In the genomic region with DNA sequence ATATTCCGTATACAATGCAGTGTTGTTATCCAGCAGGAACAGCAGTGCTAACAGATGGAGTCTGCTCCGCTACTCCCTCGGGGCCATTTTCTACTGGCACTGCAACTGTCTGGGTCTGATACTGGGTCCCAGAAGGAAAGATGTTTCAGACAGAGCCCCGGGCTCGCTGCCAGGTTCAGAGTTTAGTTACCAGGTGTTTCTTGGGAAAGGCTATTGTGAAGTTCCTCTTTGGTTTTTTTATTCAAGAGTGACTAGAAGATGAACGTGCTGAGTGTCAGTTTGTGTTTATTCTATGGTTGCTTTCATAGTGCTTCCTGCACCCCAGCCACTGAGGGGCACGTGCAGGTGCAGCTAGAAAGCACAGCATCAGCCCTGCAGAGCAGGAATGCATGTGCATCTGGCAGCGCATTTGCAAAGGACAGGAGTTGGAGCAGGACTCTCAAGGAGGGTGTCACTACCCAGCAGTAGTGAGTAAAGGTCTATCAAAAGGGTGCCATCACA, we compare ENCODE assay signal across 9 mouse cellular contexts. TPM values are rescaled to one million over a fixed set of nuclear protein-coding genes. Genes with fewer than 3 reads are reported as not detected.
DNase-seq lines count a peak whose midpoint lies in the region; ATAC-seq and TF ChIP-seq lines count a peak whose summit lies in the region.
"Had no signal": no experiment of that assay in that cellular context is flagged by ENCODE, and none has a peak within 500 bp of the region (broad histone marks: within the 10 kb centered on the region; RNA-seq: fewer than 3 reads in every experiment).

No protein-coding gene starts in this region.

- WGBS in forebrain, embryonic 11.5 days = 72% methylated on average over 8 of the region's 8 CpGs
- WGBS in forebrain, embryonic 10.5 days = 72% methylated on average over 8 of the region's 8 CpGs
- WGBS in midbrain, postnatal 0 days = 55% methylated on average over 8 of the region's 8 CpGs
- 59% methylated on average over 8 of the region's 8 CpGs for WGBS in midbrain, embryonic 16.5 days

- no peak overlapping the region for H3K4me2 ChIP-seq in forebrain, embryonic 11.5 days (ENCODE audit: low read depth, low read length, severe bottlenecking)
- H3K4me2 ChIP-seq in midbrain, postnatal 0 days (ENCODE audit: low read depth, low read length, poor library complexity, severe bottlenecking) = no peak overlapping the region
- no peak overlapping the region for H3K4me2 ChIP-seq in midbrain, embryonic 16.5 days (ENCODE audit: low read length)
- H3K4me2 ChIP-seq: lung, embryonic 14.5 days had no signal

- DNase-seq in forebrain, embryonic 11.5 days (ENCODE audit: low spot score) = peak; percentile 48
- DNase-seq in forebrain, embryonic 10.5 days (ENCODE audit: extremely low spot score, low spot score) = no peak
- peak; percentile 62 for DNase-seq in midbrain, postnatal 0 days (ENCODE audit: low spot score)
- peak; percentile 49 for DNase-seq in heart, postnatal 4 days
- peak; percentile 64 to 83 for DNase-seq in thymus, postnatal 36 days
- DNase-seq in adrenal gland, postnatal 25 days = no peak
- DNase-seq: lung, embryonic 14.5 days had no signal

- no peaks in the 10 kb centered on the region for H3K27me3 ChIP-seq in forebrain, embryonic 11.5 days (ENCODE audit: control insufficient read depth, insufficient read depth, low read length)
- peaks cover 10% of the 10 kb centered on the region for H3K27me3 ChIP-seq in forebrain, embryonic 10.5 days (ENCODE audit: poor library complexity, severe bottlenecking)
- H3K27me3 ChIP-seq in midbrain, postnatal 0 days (ENCODE audit: insufficient read depth, low read length) = no peaks in the 10 kb centered on the region
- no peaks in the 10 kb centered on the region for H3K27me3 ChIP-seq in midbrain, embryonic 16.5 days (ENCODE audit: control insufficient read depth, insufficient read depth, low read depth, low read length)

- no peak overlapping the region for H3K4me3 ChIP-seq in forebrain, embryonic 11.5 days (ENCODE audit: low read depth, low read length)
- no peak overlapping the region for H3K4me3 ChIP-seq in forebrain, embryonic 10.5 days
- no peak overlapping the region for H3K4me3 ChIP-seq in midbrain, postnatal 0 days (ENCODE audit: low read depth, low read length)
- H3K4me3 ChIP-seq in midbrain, embryonic 16.5 days (ENCODE audit: low read depth, low read length) = no peak overlapping the region

- no peaks in the 10 kb centered on the region for H3K9me3 ChIP-seq in forebrain, embryonic 11.5 days (ENCODE audit: control insufficient read depth, low read length)
- no peaks in the 10 kb centered on the region for H3K9me3 ChIP-seq in forebrain, embryonic 10.5 days
- no peaks in the 10 kb centered on the region for H3K9me3 ChIP-seq in midbrain, postnatal 0 days (ENCODE audit: low read length)
- H3K9me3 ChIP-seq in midbrain, embryonic 16.5 days (replicated peaks; ENCODE audit: control insufficient read depth, low read length, poor library complexity, severe bottlenecking) = no peaks in the 10 kb centered on the region

- H3K9ac ChIP-seq in forebrain, embryonic 11.5 days (ENCODE audit: low read length) = no peak overlapping the region
- no peak overlapping the region for H3K9ac ChIP-seq in midbrain, postnatal 0 days (replicated peaks; ENCODE audit: low read length, poor library complexity, severe bottlenecking)
- H3K9ac ChIP-seq in midbrain, embryonic 16.5 days (ENCODE audit: low read depth, low read length) = no peak overlapping the region
- H3K9ac ChIP-seq: lung, embryonic 14.5 days had no signal

- H3K4me1 ChIP-seq in forebrain, embryonic 11.5 days (replicated peaks; ENCODE audit: control insufficient read depth, insufficient read depth, low read length) = no peaks in the 10 kb centered on the region
- H3K4me1 ChIP-seq in forebrain, embryonic 10.5 days = peaks cover 27% of the 10 kb centered on the region
- no peaks in the 10 kb centered on the region for H3K4me1 ChIP-seq in midbrain, postnatal 0 days (ENCODE audit: insufficient read depth, low read length)
- H3K4me1 ChIP-seq in midbrain, embryonic 16.5 days (ENCODE audit: control insufficient read depth, insufficient read depth, low read length) = no peaks in the 10 kb centered on the region

- H3K36me3 ChIP-seq in forebrain, embryonic 11.5 days (ENCODE audit: control insufficient read depth, insufficient read depth, low read length) = no peaks in the 10 kb centered on the region
- no peaks in the 10 kb centered on the region for H3K36me3 ChIP-seq in forebrain, embryonic 10.5 days (replicated peaks)
- H3K36me3 ChIP-seq in midbrain, postnatal 0 days (ENCODE audit: insufficient read depth, low read length) = 0 out of 2 replicates have a peak, but pooled peaks cover 2% of the 10 kb centered on the region
- H3K36me3 ChIP-seq in midbrain, embryonic 16.5 days (ENCODE audit: control insufficient read depth, insufficient read depth, low read length) = no peaks in the 10 kb centered on the region

- H3K27ac ChIP-seq in forebrain, embryonic 11.5 days (ENCODE audit: low read depth, low read length) = no peak overlapping the region
- H3K27ac ChIP-seq in forebrain, embryonic 10.5 days = no peak overlapping the region
- no peak overlapping the region for H3K27ac ChIP-seq in midbrain, postnatal 0 days (ENCODE audit: low read depth, low read length)
- H3K27ac ChIP-seq in midbrain, embryonic 16.5 days (ENCODE audit: low read length) = no peak overlapping the region

- TF ChIP-seq CTCF in midbrain, postnatal 0 days (IDR thresholded peaks at IDR 0.05) = no peak

- no peak for ATAC-seq in forebrain, embryonic 11.5 days (replicated peaks; ENCODE audit: low FRiP score)
- no peak for ATAC-seq in midbrain, postnatal 0 days (ENCODE audit: low FRiP score)
- ATAC-seq in midbrain, embryonic 16.5 days = no peak
- no peak for ATAC-seq in activated CD4-positive, CD25-positive, alpha-beta regulatory T cell, adult 4 months

RNA-seq across cellular contexts. Expression of a gene that starts 47.5 kb away (rescaled TPM):
- polyA plus RNA-seq in forebrain, embryonic 11.5 days (2014; fragmentation: Nextera tagmentation; extraction: Ambion mirVana) = 7.0 and 9.7 TPM in 2 replicates
- 8.9 and 10.5 TPM in 2 replicates for polyA plus RNA-seq in forebrain, embryonic 10.5 days (2016; fragmentation: Nextera tagmentation; extraction: Ambion mirVana)
- total RNA-seq in midbrain, postnatal 0 days (2014; rRNA removed) = 24.6 and 26.2 TPM in 2 replicates
- polyA plus RNA-seq in midbrain, postnatal 0 days (2015; fragmentation: Nextera tagmentation; extraction: Ambion mirVana) = 6.9 and 10.2 TPM in 2 replicates
- polyA plus RNA-seq in midbrain, embryonic 16.5 days (2015; fragmentation: Nextera tagmentation; extraction: Ambion mirVana) = 9.9 and 11.1 TPM in 2 replicates
- 1 to 10 TPM; 7.4 to 8.5 TPM for total RNA-seq in heart, postnatal 4 days (2021)
- 1 to 10 TPM; 5.5 to 8.7 TPM for polyA plus RNA-seq in activated CD4-positive, CD25-positive, alpha-beta regulatory T cell, adult 4 months (2017; shearing (Covaris generic))
- 8.9 and 12.9 TPM in 2 replicates for total RNA-seq in adrenal gland, postnatal 25 days (2021)

RNA-seq across cellular contexts. Expression of a gene that starts 47.6 kb away (rescaled TPM):
- polyA plus RNA-seq in forebrain, embryonic 11.5 days (2014; fragmentation: Nextera tagmentation; extraction: Ambion mirVana) = 18.3 and 19.8 TPM in 2 replicates
- polyA plus RNA-seq in forebrain, embryonic 10.5 days (2016; fragmentation: Nextera tagmentation; extraction: Ambion mirVana) = 22.2 and 25.0 TPM in 2 replicates
- total RNA-seq in midbrain, postnatal 0 days (2014; rRNA removed) = 9.4 and 12.2 TPM in 2 replicates
- polyA plus RNA-seq in midbrain, postnatal 0 days (2015; fragmentation: Nextera tagmentation; extraction: Ambion mirVana) = 13.4 and 15.9 TPM in 2 replicates
- 16.6 and 17.9 TPM in 2 replicates for polyA plus RNA-seq in midbrain, embryonic 16.5 days (2015; fragmentation: Nextera tagmentation; extraction: Ambion mirVana)
- total RNA-seq in heart, postnatal 4 days (2021) = 10 to 100 TPM; 29.6 to 30.5 TPM
- 10 to 100 TPM; 14.9 to 20.9 TPM for polyA plus RNA-seq in activated CD4-positive, CD25-positive, alpha-beta regulatory T cell, adult 4 months (2017; shearing (Covaris generic))
- total RNA-seq in adrenal gland, postnatal 25 days (2021) = 13.8 and 14.5 TPM in 2 replicates

Comparison
In these comparisons a context has a peak if more than half of its experiments do, and no peak if none do; other contexts are left out.
1. DNase-seq: peak in forebrain, embryonic 11.5 days (single experiment), midbrain, postnatal 0 days (single experiment), heart, postnatal 4 days (single experiment) and thymus, postnatal 36 days (2 of 2); none in forebrain, embryonic 10.5 days (single experiment) and adrenal gland, postnatal 25 days (single experiment).